Mouse (Mus musculus) C2C12 (cell line): Measurements from ENCODE around the gene Gm29094.
"Not testable (repeated sequence)": the region's sequence is repeated elsewhere in the genome, so short reads cannot be mapped to it uniquely, and the experiment has no call there.

Experiments
- CTCF ChIP-seq: IDR thresholded peaks from one replicate; pipeline ENCODE4 v1.5.1; 2011; ENCODE audit not compliant: control insufficient read depth, insufficient read depth, insufficient read length
- FOSL1 ChIP-seq: IDR thresholded peaks from one replicate; pipeline ENCODE4 v1.8.0; 2011; ENCODE audit warnings: mild to moderate bottlenecking, low read length; ENCODE audit not compliant: poor library complexity, insufficient read depth, severe bottlenecking
- MAX ChIP-seq: IDR thresholded peaks from one replicate; pipeline ENCODE4 v1.6.1; 2011; ENCODE audit warnings: mild to moderate bottlenecking, control low read depth
- MYOD1 ChIP-seq: IDR thresholded peaks from one replicate; pipeline ENCODE4 v1.6.1; 2011; ENCODE audit warnings: low read depth; ENCODE audit not compliant: control insufficient read depth, insufficient read length
- USF1 ChIP-seq: IDR thresholded peaks from one replicate; pipeline ENCODE4 v1.6.1; 2011; ENCODE audit warnings: low read depth, mild to moderate bottlenecking, control low read depth, moderate library complexity

DNA sequence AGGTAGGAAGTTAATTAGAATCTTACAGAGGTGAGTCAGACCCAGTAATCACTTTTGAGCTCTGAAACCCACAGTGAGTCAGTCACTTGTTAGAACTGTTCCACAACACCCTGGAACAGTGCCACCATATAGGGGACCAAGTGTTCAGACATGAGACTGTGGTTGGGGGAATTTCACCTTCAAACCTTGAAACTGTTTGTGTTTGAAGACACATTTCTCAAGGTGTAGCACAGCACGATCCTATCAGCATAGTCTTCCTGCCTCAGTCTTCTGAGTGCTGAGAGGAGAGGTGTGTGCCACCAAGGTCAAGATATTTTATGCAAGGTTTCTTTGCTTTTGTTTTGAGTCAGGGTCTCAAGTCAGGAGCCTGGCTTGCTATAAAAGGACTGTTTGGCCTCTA, 9.8 kb downstream of the Gm29094 start:
- TF ChIP-seq CTCF, MAX, MYOD1, USF1, FOSL1: not testable (repeated sequence)
